Mouse (Mus musculus) macrophage (primary cell): ENCODE data around the gene Dnmt3a. TPM values are rescaled to one million over a fixed set of nuclear protein-coding genes. Genes with fewer than 3 reads are reported as not detected.
A peak's percentile ranks its signal among the peaks of the same experiment; 100 is the strongest.

Experiments
- H3K27ac ChIP-seq: fragments of 350-480 bp; formaldehyde crosslinking; 2 replicates; pipeline ENCODE4 v1.9.0; 2021
- H3K36me3 ChIP-seq: fragments of 350-480 bp; formaldehyde crosslinking; 2 replicates; pipeline ENCODE4 v1.9.0; 2021; ENCODE audit errors: inconsistent target
- H3K4me3 ChIP-seq: fragments of 350-480 bp; formaldehyde crosslinking; 2 replicates; pipeline ENCODE4 v1.9.0; 2021; ENCODE audit errors: inconsistent target
- H3K79me2 ChIP-seq: fragments of 350-480 bp; formaldehyde crosslinking; 2 replicates; pipeline ENCODE4 v1.9.0; 2021; ENCODE audit errors: inconsistent target
- WGBS: methylation state at CpG from one replicate; pipeline ENCODE4 v1.1.7; 2026; ENCODE audit warnings: inconsistent platforms; ENCODE audit not compliant: missing documents; 5-methylcytosine and 5-hydroxymethylcytosine counted together
- polyA plus RNA-seq: library from polyadenylated mRNA; stranded (reverse); fragments of 250-400 nt; gene quantifications from 3 replicates; pipeline ENCODE4 v1.2.4, GENCODE M21; 2018; ENCODE audit warnings: inconsistent platforms

Gene Dnmt3a
- polyA plus RNA-seq, 1 experiment from 2014 or later = 253 TPM

DNA sequence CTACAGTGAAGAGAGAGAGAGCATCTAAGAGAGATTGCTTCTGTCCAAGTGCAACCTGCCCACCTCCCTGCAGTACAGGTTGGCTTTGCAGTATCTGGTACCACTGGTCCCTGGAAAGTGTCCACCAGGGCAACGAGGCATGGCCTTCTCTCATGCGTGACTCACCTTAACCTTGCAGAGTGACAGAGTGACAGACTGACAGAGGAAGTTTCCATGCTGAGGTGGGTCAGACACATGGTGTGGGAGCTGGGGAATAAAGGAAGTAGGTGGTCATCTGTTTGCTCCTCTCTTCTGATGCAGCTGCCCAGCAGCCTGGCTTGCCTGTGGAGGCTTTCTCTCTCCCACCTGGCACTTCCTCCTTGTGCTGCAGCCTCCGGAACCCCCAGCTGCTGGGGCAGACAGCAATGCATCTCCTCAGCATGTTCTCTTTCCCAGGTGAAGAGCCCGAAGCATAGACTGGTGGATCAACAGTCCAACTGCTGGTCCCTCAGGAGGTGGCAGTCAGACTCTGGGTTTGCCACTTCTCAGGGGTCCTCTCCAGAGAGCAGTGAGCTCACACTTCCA, 55.9 kb downstream of the Dnmt3a start:
- 19% methylated on average over 4 of the region's 4 CpGs for WGBS
- H3K27ac ChIP-seq = peak overlapping the region; percentile 98
- peak overlapping the region; percentile 50 for H3K4me3 ChIP-seq
- peaks cover 29% of the 10 kb centered on the region; the same call in 1 of the 2 replicates for H3K36me3 ChIP-seq
- H3K79me2 ChIP-seq = peaks cover 98% of the 10 kb centered on the region

DNA sequence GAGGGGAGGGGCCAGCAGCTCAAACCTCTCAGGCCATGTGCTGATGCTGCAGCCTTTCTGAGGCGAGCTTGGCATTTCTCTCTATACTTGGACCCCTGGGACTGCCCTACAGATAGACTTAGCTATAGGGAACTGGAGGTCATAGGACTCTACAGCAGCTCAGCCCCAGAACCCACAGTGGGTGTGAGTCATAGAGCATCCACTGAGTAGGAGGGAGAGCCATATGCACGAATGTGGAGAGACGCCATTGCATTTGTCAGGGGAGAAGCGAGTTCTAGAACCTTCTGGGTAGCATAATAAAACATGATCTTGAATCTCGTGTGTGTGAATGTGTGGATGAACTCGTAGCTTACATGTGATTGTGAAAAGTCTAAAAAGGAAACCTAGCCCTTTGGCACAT, 56.4 kb downstream of the Dnmt3a start:
- 58% methylated on average over 6 of the region's 6 CpGs for WGBS

DNA sequence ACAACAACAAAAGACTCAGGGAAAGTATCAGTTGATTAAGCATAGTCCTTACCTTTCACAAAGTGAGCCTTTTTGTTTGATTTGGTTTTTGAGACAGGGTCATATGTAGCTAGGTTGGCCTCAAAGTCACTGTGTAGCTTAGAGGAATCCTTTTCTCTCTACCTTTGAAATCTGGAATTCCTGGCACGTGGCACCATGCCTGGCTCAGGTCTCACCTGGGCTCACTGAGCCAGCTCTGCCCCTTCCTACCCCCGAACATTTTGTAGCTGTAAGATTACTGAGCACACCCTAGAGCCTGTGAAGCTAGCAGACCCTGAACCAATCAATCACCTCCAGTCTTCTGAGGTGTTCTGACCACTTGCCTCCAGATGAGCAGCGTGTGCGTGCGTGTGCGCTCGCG, 58.4 kb downstream of the Dnmt3a start:
- Histone ChIP-seq H3K79me2 (peaks cover 88% of the 10 kb centered on the region), H3K36me3 (peaks cover 30% of the 10 kb centered on the region; the same call in 1 of the 2 replicates), H3K27ac (peak overlapping the region; percentile 21; the same call in 1 of the 2 replicates), H3K4me3 (no peak overlapping the region)
- WGBS = 98% methylated on average over 8 of the region's 8 CpGs

More for the DNA sequence above, 56.4 kb downstream of the Dnmt3a start:
- H3K27ac ChIP-seq = peak overlapping the region; percentile 98
- peaks cover 30% of the 10 kb centered on the region; the same call in 1 of the 2 replicates for H3K36me3 ChIP-seq
- H3K79me2 ChIP-seq = peaks cover 98% of the 10 kb centered on the region
- peak overlapping the region; percentile 50 for H3K4me3 ChIP-seq

DNA sequence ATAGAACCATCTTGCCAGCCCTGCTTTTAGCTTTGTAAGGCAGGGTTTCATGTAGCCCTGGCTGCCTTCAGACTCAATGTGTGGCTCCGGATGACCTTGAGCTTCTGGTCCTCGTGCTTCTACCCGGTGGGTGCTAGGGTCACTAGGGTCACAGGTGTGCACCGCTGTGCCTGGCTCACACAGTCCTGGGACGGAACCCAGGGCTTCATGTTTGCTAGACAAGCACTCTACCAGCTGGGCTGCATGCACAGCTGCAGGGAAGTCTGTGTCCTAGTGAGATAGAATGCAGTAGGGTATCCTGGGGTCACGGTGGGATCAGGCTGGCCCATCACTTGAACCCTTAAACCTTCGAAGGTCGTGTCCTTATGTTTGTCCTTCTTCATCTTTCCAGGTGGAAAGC, 59.8 kb downstream of the Dnmt3a start:
- Histone ChIP-seq H3K36me3 (peaks cover 27% of the 10 kb centered on the region; the same call in 1 of the 2 replicates), H3K4me3 (no peak overlapping the region), H3K27ac (peak overlapping the region; percentile 99), H3K79me2 (peaks cover 88% of the 10 kb centered on the region)
- WGBS = 96% methylated on average over 7 of the region's 8 CpGs

DNA sequence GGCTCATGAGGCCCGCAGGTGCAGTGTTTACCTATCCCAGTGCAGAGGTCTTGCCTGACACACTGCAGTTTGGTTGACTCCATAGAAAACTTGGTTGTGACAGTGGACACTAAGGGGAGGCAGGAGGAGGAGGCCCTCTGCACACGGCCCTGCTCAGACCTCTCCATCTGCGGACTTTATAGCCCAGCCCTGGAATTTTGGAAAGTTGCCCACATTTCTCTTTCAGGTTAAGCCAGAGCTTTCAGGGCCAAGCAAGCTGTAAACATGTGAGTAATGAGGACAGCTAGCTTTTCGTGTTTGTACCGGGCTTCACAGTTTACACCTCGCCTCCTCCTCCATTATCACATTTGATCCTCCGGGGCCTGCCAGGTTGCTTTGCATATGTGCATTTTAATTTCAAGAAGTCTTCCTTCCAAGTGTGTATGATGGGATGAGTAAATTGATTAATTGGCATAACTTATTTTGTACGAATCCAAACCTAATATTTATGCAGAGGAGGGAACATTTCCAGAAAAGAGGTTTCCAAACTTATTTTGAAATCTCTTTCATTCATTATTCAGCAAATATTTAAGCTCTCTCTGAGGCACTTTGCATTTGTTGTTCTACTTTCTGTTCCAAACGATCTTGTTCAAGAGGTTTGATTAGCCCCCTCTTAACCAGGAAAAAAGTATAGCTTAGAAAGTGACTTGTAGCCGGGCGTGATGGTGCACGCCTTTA, 61.0 kb downstream of the Dnmt3a start:
- peaks cover 86% of the 10 kb centered on the region for H3K79me2 ChIP-seq
- peaks cover 27% of the 10 kb centered on the region; the same call in 1 of the 2 replicates for H3K36me3 ChIP-seq
- H3K27ac ChIP-seq = peak overlapping the region; percentile 99
- 95% methylated on average over 11 of the region's 12 CpGs for WGBS
- H3K4me3 ChIP-seq = no peak overlapping the region

DNA sequence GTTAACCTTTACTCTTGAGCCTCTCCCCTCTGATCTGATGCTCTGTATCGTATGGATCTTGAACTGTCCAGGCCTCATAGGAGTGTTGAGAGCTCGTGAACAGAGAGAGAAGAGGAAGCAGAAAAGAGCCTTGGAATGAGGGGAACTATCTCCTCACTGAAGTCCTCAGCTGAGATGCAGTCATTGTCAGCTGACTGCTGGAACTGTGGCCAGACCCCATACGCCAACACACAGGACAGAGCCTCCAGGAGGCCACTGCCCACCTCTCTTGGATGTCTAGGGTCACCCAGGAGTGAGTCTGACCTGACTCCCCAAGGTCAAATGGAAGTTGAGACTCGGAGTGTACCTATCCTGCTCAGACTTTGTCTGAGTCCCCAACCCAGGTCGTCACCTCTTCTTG, 62.3 kb downstream of the Dnmt3a start:
- Histone ChIP-seq H3K36me3 (peaks cover 28% of the 10 kb centered on the region; the same call in 1 of the 2 replicates), H3K79me2 (peaks cover 88% of the 10 kb centered on the region), H3K4me3 (no peak overlapping the region), H3K27ac (peak overlapping the region; percentile 99)
- WGBS = 19% methylated on average over 5 of the region's 5 CpGs

DNA sequence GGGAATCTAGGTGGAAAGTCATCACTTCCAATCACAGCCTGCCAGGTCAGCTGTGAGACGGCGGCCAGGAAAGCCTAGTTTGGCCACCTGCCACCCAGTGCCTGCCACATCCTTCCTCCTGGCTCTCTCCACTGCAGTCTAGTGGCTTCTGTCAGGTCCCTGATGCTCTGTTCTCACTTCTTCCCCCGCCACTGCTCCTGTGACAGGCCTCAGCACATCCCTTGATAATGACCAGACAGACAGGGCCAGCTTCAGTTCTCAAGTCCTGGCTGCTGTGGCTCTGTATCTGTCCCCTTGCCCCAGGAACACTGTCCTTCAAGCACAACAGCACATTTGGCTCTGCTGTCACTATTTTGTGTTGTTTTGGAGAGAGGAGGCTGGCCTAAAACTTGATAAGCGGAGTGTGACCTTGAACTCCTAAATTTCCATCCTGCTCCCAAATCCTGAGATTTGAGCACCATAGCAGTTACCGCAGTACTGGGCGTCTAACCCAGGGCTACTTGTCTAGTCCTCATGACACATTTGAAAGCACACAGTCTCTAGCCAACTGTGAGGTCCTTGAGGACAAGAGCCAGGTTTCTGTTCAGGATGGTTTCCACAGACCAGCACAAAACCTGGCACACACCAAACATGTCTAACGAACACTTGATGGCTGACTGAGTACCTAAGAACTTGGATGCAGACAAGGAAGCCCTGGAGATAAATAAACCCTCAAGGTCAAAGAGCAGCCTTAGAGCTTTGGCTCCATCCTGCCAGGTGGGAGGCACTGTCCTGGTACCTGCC, 63.1 kb downstream of the Dnmt3a start:
- WGBS = 57% methylated on average over 7 of the region's 7 CpGs
- H3K4me3 ChIP-seq = no peak overlapping the region
- H3K27ac ChIP-seq = peak overlapping the region; percentile 99
- peaks cover 88% of the 10 kb centered on the region for H3K79me2 ChIP-seq
- peaks cover 32% of the 10 kb centered on the region; the same call in 1 of the 2 replicates for H3K36me3 ChIP-seq

DNA sequence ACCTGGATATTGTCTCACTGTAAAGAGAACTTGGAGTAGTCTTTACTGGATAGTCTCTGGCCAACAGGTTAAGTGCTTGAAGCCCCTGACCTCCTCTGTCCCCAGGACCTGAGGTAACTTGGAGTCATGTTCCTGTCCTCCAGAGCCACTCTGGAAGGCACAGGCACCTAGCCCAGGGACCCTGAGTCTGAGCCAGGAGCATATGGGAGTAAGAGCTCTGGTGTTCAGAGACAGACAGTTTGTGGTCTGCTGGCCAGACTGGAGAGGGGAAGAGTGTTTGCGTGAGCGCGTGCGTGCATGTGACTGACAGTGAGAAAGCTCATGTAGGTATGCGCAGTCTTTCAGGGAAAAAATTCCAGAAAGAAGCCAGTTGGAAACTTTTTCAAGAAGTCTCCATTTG, 64.2 kb downstream of the Dnmt3a start:
- Histone ChIP-seq H3K27ac (peak overlapping the region; percentile 99), H3K36me3 (peaks cover 28% of the 10 kb centered on the region; the same call in 1 of the 2 replicates), H3K4me3 (no peak overlapping the region), H3K79me2 (peaks cover 88% of the 10 kb centered on the region)
- 63% methylated on average over 5 of the region's 5 CpGs for WGBS

DNA sequence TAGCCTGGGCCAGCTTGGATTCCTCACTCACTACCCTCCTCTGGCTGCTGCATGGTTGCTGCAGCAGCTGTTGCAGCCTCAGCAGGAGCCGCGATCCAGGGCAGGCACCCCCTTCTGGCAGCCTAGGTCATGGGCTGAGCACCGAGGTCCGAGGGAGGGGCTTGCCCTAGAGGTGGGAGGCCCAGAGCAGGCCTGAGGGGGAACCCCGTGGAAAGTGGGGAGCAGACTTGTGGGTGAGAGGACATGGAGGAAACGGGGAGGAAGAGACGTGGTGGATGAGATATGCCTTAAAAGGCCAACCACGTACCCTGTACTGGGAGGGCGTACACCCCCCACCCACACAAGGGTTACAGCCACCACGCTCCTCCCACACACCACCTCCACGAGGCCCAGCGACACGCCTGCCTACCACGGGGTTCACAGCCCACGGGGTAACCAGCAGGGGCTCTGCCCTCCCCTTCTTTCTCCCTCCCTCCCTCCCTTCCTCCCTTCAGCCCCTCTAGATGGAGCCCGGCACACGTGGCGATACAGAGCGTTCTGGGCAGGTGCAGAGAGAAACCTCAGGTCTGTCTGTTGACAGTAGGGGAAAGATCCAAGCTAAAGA, 65.2 kb downstream of the Dnmt3a start:
- H3K36me3 ChIP-seq = peaks cover 23% of the 10 kb centered on the region; the same call in 1 of the 2 replicates
- H3K27ac ChIP-seq = peak overlapping the region; percentile 99
- 27% methylated on average over 15 of the region's 19 CpGs for WGBS
- no peak overlapping the region for H3K4me3 ChIP-seq
- H3K79me2 ChIP-seq = peaks cover 88% of the 10 kb centered on the region

DNA sequence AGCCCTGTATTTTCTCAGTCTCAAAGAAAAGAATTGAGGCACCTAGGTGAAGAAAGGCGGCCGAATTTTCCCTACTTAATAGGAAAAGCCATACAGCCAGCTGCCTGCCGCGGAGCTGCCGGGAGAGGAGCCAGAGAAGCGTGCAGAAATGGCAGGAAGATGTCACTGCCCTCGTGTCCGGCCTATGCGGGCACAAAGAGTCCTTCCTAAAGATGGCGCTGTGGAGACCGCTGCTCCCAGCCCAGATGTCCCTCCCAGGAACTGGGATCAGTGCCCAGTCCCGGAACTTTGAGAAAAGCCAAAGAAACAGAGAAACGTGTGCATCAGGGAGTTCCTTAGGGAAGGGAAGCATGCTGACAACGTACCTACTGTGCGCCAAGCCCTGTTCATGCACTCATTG, 65.8 kb downstream of the Dnmt3a start:
- H3K4me3 ChIP-seq = no peak overlapping the region

DNA sequence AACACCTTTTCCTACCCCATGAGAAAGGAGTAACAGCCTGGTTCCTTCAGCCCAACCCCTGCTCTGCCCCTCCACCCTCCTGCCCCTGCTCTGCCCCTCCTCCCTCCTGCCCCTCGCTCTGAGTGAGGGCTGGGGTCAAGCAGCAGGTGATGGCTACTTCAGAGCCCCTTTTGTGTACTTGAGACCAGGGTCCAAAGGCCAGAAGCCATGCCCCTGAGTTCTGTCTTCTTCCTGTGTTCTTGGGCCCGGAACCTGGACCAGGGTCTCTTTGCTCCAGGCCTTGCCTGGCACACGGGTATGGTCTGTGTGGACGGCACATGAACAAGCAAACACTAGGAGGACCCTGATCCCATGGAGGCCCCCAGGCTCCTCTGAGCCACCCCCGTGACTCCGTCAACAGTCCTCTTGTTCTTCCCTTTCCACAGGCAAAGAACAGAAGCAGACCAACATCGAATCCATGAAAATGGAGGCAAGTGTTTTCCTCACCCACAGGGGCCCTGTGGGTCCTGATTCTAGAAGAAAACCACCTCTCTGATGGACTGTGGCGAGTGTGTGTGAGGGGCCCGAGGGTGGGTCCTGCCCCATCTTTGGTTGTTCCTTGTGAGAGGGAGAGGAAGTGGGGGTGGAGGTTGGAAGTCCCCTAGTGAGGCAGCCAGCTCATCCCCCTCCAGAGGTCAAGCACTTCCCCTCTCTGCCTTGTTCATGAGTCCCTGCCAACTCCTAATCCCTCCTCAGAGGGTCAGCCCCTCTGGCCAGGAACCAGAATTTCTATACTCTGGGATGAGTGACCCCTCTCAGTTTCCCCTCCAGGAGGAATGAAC, 66.8 kb downstream of the Dnmt3a start:
- WGBS = 68% methylated on average over 9 of the region's 9 CpGs
- no peak overlapping the region for H3K4me3 ChIP-seq
- H3K79me2 ChIP-seq = peaks cover 91% of the 10 kb centered on the region
- peak overlapping the region; percentile 99 for H3K27ac ChIP-seq
- H3K36me3 ChIP-seq = peaks cover 30% of the 10 kb centered on the region; the same call in 1 of the 2 replicates

More for the DNA sequence above, 65.8 kb downstream of the Dnmt3a start:
- peaks cover 88% of the 10 kb centered on the region for H3K79me2 ChIP-seq
- peak overlapping the region; percentile 99 for H3K27ac ChIP-seq
- WGBS = 62% methylated on average over 13 of the region's 15 CpGs
- H3K36me3 ChIP-seq = peaks cover 23% of the 10 kb centered on the region; the same call in 1 of the 2 replicates

DNA sequence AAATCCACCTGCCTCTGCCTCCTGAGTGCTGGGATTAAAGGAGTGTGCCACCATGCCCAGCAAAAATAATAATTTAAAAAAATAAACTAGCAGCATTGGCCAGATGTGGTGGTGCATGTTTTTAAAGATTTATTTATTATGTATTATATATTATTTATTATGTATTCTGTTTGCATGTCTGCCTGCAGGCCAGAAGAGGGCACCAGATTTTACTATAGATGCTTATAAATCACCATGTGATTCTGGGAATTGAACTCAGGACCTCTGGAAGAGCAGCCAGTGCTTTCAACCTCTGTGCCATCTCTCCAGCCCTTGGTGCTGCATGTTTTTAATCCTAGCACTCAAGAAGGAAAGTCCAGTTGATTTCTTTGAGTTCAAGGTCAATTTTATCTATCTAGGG, 69.7 kb downstream of the Dnmt3a start:
- Histone ChIP-seq H3K79me2 (peaks cover 98% of the 10 kb centered on the region), H3K27ac (no peak overlapping the region), H3K4me3 (no peak overlapping the region), H3K36me3 (peaks cover 54% of the 10 kb centered on the region; the same call in 1 of the 2 replicates)

DNA sequence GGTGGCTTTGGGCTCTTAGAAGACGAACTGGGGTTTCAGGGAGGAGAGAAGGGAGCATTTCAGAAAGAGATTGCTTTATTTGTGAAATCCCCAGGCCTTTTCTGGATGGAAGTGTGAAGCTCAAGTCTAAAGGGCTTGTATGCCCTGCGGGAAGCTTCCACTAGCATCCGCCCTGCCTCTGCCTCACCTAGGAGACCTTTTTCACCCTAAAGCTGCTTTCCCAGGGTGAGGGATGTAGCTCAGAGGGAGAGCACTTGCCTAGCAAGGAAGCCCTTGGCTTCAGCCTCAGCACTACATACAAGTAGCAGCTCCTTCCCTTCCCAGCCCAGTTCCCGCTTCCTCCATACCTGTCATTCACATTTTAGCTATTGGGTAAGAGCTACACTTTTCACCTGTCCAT, 71.6 kb downstream of the Dnmt3a start:
- Histone ChIP-seq H3K36me3 (peaks cover 72% of the 10 kb centered on the region), H3K27ac (no peak overlapping the region), H3K79me2 (peaks cover 100% of the 10 kb centered on the region), H3K4me3 (no peak overlapping the region)
- WGBS = 100% methylated on average over 4 of the region's 4 CpGs

DNA sequence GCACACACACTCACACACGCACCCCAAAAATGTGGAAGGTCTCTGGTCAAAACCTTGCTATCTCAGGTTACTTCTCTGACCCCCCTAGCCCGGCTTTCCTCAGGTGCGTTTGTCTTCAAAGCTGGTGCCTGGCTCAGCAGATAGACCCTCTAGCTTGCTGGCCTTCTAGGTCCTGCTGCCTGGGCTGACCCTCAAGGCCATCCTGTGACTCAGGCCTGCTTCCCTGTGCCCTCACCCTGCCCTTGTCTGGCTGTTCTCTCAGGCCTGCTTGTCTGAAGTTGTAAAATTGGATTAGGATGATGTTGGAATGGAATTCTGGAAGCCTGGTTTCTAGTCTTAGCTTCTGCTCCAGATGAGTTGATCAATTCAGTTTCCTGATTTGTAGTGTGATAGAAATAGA, 75.7 kb downstream of the Dnmt3a start:
- H3K36me3 ChIP-seq = peaks cover 98% of the 10 kb centered on the region

More for the DNA sequence above, 75.7 kb downstream of the Dnmt3a start:
- peaks cover 100% of the 10 kb centered on the region for H3K79me2 ChIP-seq
- H3K27ac ChIP-seq = no peak overlapping the region
- H3K4me3 ChIP-seq = no peak overlapping the region
- WGBS = 90% methylated on average over 3 of the region's 3 CpGs
